Mouse (Mus musculus) kidney, adult 9 months (tissue): ENCODE measurements at regions not wholly inside any gene's neighbourhood (a gene's known extent, or its start where the extent isn't known, plus 50 kb on each side); places are given as distances from the start of the nearest gene placed in this dataset.

Experiments
- DNase-seq: peaks from one replicate; pipeline ENCODE4 v3.0.0; 2022

DNA sequence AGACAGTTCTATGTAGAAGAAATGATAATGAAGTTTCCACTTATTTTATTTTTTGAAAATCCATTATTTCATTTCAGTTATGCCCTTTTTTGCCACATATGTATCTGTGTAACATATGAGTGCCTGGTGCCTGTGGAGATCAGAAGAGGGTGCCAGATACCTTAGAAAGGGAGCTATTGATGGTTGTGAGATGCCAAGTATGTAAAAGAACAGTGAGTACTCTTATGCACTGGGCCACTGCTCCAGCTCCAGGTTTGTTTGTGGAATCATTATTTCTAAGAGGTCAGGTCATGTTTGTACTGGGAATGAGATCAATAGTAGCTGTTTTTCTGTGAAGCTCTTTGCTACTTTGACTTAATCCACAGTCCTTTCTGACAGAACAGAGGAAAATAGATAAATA is 68.1 kb downstream of the Cenpw start:
- DNase-seq = no peak

- no peak for DNase-seq
These were observed 90.0 kb downstream of the Cenpw start for GRCm38 (mm10) chr10:30110341-30110740.

DNA sequence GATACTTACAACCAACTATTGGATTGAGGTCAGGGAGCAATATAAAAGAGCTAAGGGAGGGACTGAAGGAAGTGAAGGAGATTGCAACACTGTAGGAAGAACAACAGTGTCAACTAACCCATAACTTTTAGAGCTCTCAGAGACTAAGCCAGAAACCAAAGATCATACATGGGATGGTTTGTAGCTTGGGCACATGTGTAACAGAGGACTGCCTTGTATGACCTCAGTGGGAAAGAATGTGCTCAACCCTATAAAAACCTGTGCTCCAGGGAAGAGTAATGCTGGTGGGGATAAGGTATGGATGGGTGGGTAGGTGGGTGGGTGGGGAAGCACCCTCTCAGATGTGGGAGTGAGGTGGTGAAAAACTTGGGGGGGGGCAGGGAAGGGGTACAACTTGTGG is 97.9 kb downstream of the Cenpw start:
- no peak for DNase-seq

DNA sequence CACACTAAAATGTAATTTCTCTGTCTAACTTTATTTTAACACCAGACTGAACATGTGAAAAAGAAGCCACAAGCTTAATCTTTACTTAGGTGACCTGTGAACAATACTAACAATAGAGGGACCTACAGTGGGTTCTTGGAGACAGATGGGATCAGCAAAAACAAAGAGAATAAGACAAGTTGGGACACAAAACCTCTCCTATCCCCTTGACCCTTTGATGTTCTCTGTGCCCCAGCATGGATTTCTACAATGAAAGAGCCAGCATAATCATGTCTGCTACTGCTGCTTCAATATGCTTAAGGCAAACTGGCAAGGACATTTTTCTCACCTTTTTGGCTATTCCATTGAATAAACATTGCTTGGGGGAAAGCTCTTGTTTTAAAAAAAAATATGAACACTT is 105.8 kb downstream of the Cenpw start:
- no peak for DNase-seq

DNA sequence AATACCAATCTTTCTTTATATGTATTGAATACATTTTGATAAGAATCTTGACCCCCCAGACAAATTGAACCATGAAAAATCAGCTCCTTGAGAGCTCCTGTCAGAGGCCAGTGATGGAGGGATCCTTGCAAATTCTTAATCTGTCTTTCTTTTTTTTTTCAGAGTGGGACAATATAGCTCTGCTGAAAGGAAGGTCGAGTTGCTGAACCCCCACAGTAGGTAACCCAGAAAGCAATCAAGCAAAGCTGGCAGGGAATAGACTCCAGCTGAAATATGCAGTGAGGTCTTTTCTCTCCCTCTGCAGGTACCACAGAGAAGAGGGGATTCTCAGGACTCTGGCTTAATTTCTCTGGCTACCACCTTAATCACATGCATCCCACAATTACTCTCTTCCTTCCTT is 108.8 kb downstream of the Cenpw start:
- no peak for DNase-seq

GRCm38 (mm10) chr10:30089406-30089805 is 111.0 kb downstream of the Cenpw start:
- peak; percentile 5 for DNase-seq

- DNase-seq = peak; percentile 3
These were observed 115.3 kb downstream of the Cenpw start for GRCm38 (mm10) chr10:30085059-30085458.

DNA sequence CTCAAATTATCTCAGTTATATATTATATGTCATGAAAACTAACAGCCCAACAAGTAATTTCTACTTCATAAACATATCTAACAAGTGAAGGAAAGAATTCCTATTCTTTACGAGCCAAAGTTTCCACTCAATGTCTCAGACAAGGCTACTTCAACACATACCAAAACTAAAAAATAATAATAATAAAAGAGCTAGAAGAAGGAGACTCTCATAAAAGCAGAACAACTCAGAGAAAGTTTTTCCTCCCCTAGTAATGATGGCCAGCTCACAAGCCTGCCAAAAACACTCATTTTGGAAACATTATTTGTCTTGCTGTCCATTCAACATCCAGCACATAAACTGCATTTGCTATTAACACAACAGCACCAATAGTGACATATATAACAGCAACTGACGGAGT is 133.7 kb downstream of the Cenpw start:
- no peak for DNase-seq

DNA sequence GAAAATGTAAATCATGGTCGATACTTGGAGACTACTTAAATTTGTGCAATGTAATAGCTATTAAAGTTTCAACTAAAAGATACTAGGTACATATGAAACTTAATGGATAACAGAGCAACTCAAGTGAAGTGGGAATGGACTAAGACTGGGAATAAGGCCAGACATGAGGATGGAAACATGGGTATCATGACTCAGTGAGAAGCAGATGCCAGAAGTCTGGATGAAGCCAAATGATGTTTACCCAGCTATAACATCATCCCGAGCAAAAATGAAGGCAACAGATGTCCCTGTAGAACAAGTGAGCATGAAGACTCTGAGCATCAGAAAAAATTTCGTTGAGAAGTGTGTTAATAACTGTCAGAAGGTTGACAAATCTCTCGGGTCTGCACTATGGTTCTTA is 169.7 kb downstream of the Cenpw start:
- no peak for DNase-seq

GRCm38 (mm10) chr10:30002950-30003636 is 197.3 kb downstream of the Cenpw start:
- no peak for DNase-seq

GRCm38 (mm10) chr10:30000836-30001235 is 199.5 kb downstream of the Cenpw start:
- DNase-seq = no peak

GRCm38 (mm10) chr10:29981539-29981938 is 218.8 kb downstream of the Cenpw start:
- no peak for DNase-seq
